Mouse (Mus musculus) hindbrain, embryonic 10.5 days (tissue): ENCODE data around the gene Fam92b. TPM values are rescaled to one million over a fixed set of nuclear protein-coding genes. Genes with fewer than 3 reads are reported as not detected.

Source experiments
- DNase-seq: peaks from one replicate; pipeline ENCODE4 v3.0.0-alpha.2; 2017; ENCODE audit warnings: low spot score
- H3K27ac ChIP-seq: fragments of 300-500 bp; sonication (generic); 2 replicates; pipeline ENCODE4 v1.5.1; 2016; ENCODE audit warnings: mild to moderate bottlenecking, moderate library complexity
- H3K27me3 ChIP-seq: fragments of 300-500 bp; sonication (generic); 2 replicates; pipeline ENCODE4 v1.6.1; 2016; ENCODE audit warnings: mild to moderate bottlenecking; ENCODE audit not compliant: poor library complexity, insufficient read depth, severe bottlenecking
- H3K36me3 ChIP-seq: fragments of 300-500 bp; sonication (generic); 2 replicates; pipeline ENCODE4 v1.6.1; 2016; ENCODE audit warnings: mild to moderate bottlenecking, moderate library complexity
- H3K4me1 ChIP-seq: fragments of 300-500 bp; sonication (generic); replicated peaks from 2 replicates; pipeline ENCODE4 v1.6.1; 2016; ENCODE audit warnings: mild to moderate bottlenecking
- H3K4me3 ChIP-seq: fragments of 300-500 bp; sonication (generic); 2 replicates; pipeline ENCODE4 v1.5.1; 2016; ENCODE audit warnings: mild to moderate bottlenecking, moderate library complexity
- H3K9me3 ChIP-seq: fragments of 300-500 bp; sonication (generic); 2 replicates; pipeline ENCODE4 v1.6.1; 2016; ENCODE audit warnings: mild to moderate bottlenecking, moderate library complexity
- WGBS: fragments of 180-500 bp; shearing (Covaris S2); methylation state at CpG from one replicate; pipeline ENCODE4 v1.1.7; 2016; 5-methylcytosine and 5-hydroxymethylcytosine counted together
- polyA plus RNA-seq: library from polyadenylated mRNA; unstranded; fragments of >200 nt; fragmentation: Nextera tagmentation; extraction: Ambion mirVana; gene quantifications from 2 replicates; pipeline ENCODE4 v1.2.1, GENCODE M21; 2016

The Fam92b gene
- polyA plus RNA-seq, 1 experiment from 2014 or later, result 4.1 TPM

DNA sequence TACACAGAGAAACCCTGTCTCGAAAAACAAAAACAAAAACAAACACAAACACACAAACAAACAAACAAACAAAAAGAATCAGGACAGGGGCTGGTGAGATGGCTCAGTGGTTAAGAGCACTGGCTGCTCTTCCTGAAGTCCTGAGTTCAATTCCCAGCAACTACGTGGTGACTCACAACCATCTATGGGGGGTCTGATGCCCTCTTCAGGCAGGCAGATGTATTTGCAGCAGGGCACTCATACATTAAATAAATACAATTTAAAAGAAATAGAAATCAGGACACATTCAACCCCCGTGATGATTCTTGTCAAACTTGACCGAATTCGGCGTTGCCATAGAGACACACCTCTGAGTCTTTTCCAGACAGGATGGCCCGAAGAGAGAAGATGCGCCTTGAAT is 30.1 kb upstream of the Fam92b start:
- Histone ChIP-seq H3K4me3 (no peak overlapping the region), H3K36me3 (no peaks in the 10 kb centered on the region), H3K27me3 (peaks cover 21% of the 10 kb centered on the region), H3K9me3 (no peaks in the 10 kb centered on the region), H3K4me1 (peaks cover 45% of the 10 kb centered on the region), H3K27ac (peak overlapping the region; percentile 23; the same call in 1 of the 2 replicates)
- WGBS, result 85% methylated on average over 8 of the region's 8 CpGs
- DNase-seq, result no peak

GRCm38 (mm10) chr8:120205916-120206315 is 28.6 kb upstream of the Fam92b start:
- H3K36me3 ChIP-seq, result no peaks in the 10 kb centered on the region
- H3K9me3 ChIP-seq, result no peaks in the 10 kb centered on the region
- H3K4me1 ChIP-seq, result peaks cover 40% of the 10 kb centered on the region
- H3K4me3 ChIP-seq, result no peak overlapping the region
- H3K27me3 ChIP-seq, result peaks cover 21% of the 10 kb centered on the region
- 87% methylated on average over 9 of the region's 9 CpGs for WGBS
- DNase-seq, result no peak
- H3K27ac ChIP-seq, result peak overlapping the region; percentile 17; the same call in 1 of the 2 replicates

- H3K36me3 ChIP-seq, result no peaks in the 10 kb centered on the region
- H3K4me3 ChIP-seq, result no peak overlapping the region
- peaks cover 16% of the 10 kb centered on the region for H3K27me3 ChIP-seq
- H3K27ac ChIP-seq, result peak overlapping the region; percentile 9; the same call in 1 of the 2 replicates
- 75% methylated on average over 7 of the region's 7 CpGs for WGBS
- peaks cover 29% of the 10 kb centered on the region for H3K4me1 ChIP-seq
- peaks cover 5% of the 10 kb centered on the region for H3K9me3 ChIP-seq
- DNase-seq, result no peak
Observed at GRCm38 (mm10) chr8:120204736-120205360, 27.6 kb upstream of the Fam92b start.

GRCm38 (mm10) chr8:120202546-120202945 is 25.3 kb upstream of the Fam92b start:
- H3K9me3 ChIP-seq, result peaks cover 9% of the 10 kb centered on the region
- H3K4me1 ChIP-seq, result peaks cover 19% of the 10 kb centered on the region
- H3K4me3 ChIP-seq, result no peak overlapping the region
- H3K36me3 ChIP-seq, result no peaks in the 10 kb centered on the region
- H3K27ac ChIP-seq, result peak overlapping the region; percentile 2; the same call in 1 of the 2 replicates
- DNase-seq, result no peak
- 74% methylated on average over 3 of the region's 3 CpGs for WGBS
- H3K27me3 ChIP-seq, result peaks cover 14% of the 10 kb centered on the region

DNA sequence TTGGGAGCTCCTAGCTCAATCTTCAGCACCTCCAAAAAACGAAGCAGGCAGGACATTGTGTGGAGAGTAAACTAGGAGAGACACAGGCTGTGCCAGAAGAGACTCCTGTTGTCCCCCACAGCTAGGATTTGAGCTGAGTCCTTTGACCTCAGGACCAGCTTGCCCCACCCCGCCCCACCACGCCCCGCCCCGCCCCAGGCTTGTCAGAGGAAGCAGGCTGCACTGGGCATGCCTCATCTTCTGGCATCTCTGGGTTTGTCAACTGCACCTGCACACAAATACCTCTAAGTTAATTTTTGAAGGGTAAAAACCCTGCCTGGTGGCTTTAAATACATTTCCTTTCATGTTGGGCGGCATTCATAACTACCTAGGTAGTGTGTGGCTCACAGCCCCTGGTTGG is 24.1 kb upstream of the Fam92b start:
- Histone ChIP-seq H3K27me3 (peaks cover 14% of the 10 kb centered on the region), H3K4me3 (no peak overlapping the region)
- 85% methylated on average over 6 of the region's 6 CpGs for WGBS

DNA sequence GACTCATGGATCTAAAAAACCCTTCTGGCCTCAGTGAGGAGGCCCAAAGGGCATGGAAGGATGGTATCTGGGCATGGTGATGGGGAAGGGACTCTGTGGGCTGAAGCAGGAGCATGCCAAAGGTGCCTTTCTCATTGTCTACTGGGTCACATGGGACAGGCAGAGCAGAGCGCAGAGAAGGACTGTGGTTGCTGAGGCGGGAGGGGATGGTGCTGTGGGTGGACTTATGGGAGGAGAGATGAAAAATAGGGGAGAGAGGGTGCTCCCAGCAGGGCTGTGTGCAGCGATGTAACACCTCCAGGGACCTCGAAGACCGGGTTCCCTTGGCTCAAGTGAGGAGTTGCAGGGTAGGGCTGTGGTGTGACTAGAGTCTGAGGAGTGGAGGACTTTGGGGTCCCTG is 14.9 kb upstream of the Fam92b start:
- 94% methylated on average over 5 of the region's 5 CpGs for WGBS
- Histone ChIP-seq H3K4me3 (no peak overlapping the region), H3K36me3 (no peaks in the 10 kb centered on the region), H3K27ac (0 out of 2 replicates have a peak overlapping the region, but pooled peaks have one; percentile 17), H3K9me3 (no peaks in the 10 kb centered on the region), H3K27me3 (peaks cover 7% of the 10 kb centered on the region; the same call in 1 of the 2 replicates), H3K4me1 (peaks cover 26% of the 10 kb centered on the region)
- no peak for DNase-seq

More for the DNA sequence above, 24.1 kb upstream of the Fam92b start:
- DNase-seq, result no peak
- no peaks in the 10 kb centered on the region for H3K36me3 ChIP-seq
- peaks cover 18% of the 10 kb centered on the region for H3K4me1 ChIP-seq
- H3K9me3 ChIP-seq, result peaks cover 9% of the 10 kb centered on the region
- no peak overlapping the region for H3K27ac ChIP-seq

DNA sequence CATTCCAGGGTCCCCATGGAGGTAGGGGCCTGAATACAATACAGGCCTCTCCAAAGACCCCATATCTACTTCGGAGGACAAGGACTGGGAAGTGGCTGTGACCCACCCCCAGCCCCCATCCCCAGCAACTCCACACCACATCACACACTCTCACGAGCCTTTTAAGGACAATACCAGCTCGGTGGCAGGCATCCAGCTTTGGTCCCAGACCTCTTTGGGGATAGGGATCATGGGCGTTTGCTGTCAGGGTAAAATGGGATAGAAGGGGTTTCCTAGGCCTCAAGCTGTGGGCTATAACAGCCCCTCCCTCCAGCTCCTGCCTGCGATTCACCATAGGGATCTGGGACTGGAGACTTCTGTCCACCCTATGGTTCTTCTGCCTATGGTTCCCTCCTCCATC is 14.4 kb upstream of the Fam92b start:
- DNase-seq, result no peak
- Histone ChIP-seq H3K36me3 (no peaks in the 10 kb centered on the region), H3K27ac (peak overlapping the region; percentile 79), H3K4me1 (peaks cover 31% of the 10 kb centered on the region), H3K4me3 (no peak overlapping the region), H3K27me3 (peaks cover 7% of the 10 kb centered on the region; the same call in 1 of the 2 replicates), H3K9me3 (no peaks in the 10 kb centered on the region)
- 85% methylated on average over 5 of the region's 5 CpGs for WGBS

GRCm38 (mm10) chr8:120190810-120191413 is 13.6 kb upstream of the Fam92b start:
- Histone ChIP-seq H3K9me3 (no peaks in the 10 kb centered on the region), H3K4me3 (peak overlapping the region; percentile 32), H3K27me3 (peaks cover 9% of the 10 kb centered on the region; the same call in 1 of the 2 replicates), H3K27ac (peak overlapping the region; percentile 79), H3K4me1 (peaks cover 38% of the 10 kb centered on the region), H3K36me3 (no peaks in the 10 kb centered on the region)
- peak; percentile 53 for DNase-seq
- 51% methylated on average over 20 of the region's 20 CpGs for WGBS

DNA sequence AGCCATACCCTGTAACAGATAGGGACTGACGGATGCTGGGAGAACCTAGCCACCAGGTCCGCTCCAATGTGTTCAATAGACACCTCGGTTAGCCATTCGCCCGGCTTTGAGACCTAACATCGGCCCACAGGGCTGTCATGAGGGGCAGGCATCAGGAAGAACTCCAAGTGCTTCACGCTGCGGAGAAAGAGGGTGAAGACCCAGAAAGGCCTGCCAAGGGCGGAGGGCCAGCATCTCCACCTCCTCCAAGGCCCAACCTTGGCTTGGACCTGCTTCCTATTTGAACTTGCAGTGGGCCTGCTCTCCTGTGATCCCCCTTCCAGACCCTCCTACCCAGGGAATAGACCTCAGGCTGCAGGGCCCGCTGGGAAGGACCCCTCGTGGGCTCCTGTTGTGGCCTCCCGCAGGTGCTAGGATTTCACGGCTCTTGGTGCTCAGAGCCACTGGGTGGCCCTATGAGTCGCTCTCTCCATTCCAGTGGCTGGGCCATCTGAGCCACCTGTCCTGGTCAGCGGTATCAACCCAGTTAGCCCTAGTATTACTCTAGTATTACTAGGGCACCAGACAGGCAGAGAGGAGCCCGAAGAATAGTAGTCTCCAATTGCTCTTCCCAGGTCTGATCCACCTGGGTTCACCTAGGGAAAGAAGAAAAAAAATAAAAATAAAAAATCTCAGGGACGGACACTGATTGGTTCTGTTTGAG is 13.0 kb upstream of the Fam92b start:
- DNase-seq, result no peak
- H3K36me3 ChIP-seq, result no peaks in the 10 kb centered on the region
- peak overlapping the region; percentile 79; the same call in 1 of the 2 replicates for H3K27ac ChIP-seq
- H3K27me3 ChIP-seq, result peaks cover 14% of the 10 kb centered on the region; the same call in 1 of the 2 replicates
- WGBS, result 84% methylated on average over 17 of the region's 17 CpGs
- no peak overlapping the region for H3K4me3 ChIP-seq
- peaks cover 45% of the 10 kb centered on the region for H3K4me1 ChIP-seq
- H3K9me3 ChIP-seq, result no peaks in the 10 kb centered on the region

DNA sequence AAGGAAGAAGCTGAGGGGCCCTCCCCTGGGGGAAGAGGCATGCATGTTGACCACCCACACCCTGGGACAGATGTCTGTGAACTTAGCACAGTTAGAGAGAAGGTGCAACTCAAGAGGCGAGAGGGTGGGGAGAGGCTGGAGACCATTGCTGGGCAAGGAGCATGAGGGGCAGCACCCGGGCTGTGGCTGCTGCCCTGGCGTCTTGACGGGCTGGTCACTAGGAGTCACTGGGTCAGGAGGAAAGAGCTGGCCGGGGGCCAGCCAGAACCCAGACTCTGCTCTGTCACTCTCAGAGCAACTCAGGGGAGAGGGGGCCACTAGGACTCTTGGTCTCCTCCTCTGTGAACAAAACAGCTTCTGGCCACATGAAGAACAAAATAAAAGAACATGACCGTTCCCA is 12.2 kb upstream of the Fam92b start:
- peak overlapping the region; percentile 41; the same call in 1 of the 2 replicates for H3K27ac ChIP-seq
- H3K9me3 ChIP-seq, result no peaks in the 10 kb centered on the region
- H3K36me3 ChIP-seq, result no peaks in the 10 kb centered on the region
- H3K4me3 ChIP-seq, result no peak overlapping the region
- no peak for DNase-seq
- WGBS, result 83% methylated on average over 6 of the region's 6 CpGs
- peaks cover 53% of the 10 kb centered on the region for H3K4me1 ChIP-seq
- peaks cover 21% of the 10 kb centered on the region for H3K27me3 ChIP-seq

DNA sequence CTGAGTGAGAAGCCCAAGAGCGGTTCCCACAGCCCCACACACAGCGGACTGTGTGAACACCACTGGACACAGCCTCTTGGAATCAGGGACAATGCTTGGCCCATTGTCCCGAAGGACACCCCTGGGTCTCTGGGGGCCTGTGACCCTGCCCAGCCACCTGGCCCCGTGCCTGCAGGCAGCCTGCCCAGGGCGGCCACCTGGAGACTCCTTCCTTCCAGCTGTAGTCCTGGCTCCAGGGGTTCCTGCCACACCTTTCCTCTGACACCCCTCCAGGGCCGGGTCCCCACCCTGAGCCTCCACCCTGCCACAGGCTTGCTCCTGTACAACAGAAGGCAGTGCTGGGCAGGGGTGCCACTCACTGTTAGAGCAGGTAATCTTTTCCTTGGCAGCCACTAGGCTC is 11.2 kb upstream of the Fam92b start:
- Histone ChIP-seq H3K36me3 (no peaks in the 10 kb centered on the region), H3K27ac (0 out of 2 replicates have a peak overlapping the region, but pooled peaks have one; percentile 36), H3K27me3 (peaks cover 27% of the 10 kb centered on the region), H3K4me1 (peaks cover 60% of the 10 kb centered on the region), H3K9me3 (no peaks in the 10 kb centered on the region), H3K4me3 (no peak overlapping the region)
- 87% methylated on average over 6 of the region's 6 CpGs for WGBS
- no peak for DNase-seq

DNA sequence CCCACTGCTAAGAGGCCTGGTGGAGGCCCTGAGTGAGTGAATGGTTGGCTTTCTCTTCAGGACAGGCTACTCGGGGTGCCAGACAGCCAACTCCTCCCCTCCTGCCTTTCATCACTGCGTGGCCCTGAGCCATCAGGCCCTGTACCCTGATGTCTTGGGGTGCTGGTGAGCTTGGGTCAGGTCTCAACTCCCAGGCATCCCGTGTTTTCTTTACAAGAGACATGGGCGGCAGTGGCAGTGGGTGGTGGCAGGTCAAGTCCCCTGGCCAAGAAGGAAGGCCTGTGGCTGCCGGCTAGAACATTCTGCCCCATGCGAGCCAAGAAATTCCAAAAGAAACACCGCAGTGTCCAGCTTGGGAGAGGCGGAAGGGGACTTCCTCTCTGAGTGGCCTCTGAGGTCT is 9.2 kb upstream of the Fam92b start:
- peaks cover 35% of the 10 kb centered on the region for H3K27me3 ChIP-seq
- 58% methylated on average over 8 of the region's 8 CpGs for WGBS
- peak overlapping the region; percentile 87 for H3K27ac ChIP-seq
- H3K9me3 ChIP-seq, result no peaks in the 10 kb centered on the region
- no peaks in the 10 kb centered on the region for H3K36me3 ChIP-seq
- no peak for DNase-seq
- H3K4me1 ChIP-seq, result peaks cover 61% of the 10 kb centered on the region
- H3K4me3 ChIP-seq, result no peak overlapping the region
